Mouse (Mus musculus) urinary bladder, postnatal 14 days (tissue): ENCODE results near the gene Ston1.

ENCODE experiments used
- DNase-seq: peaks from one replicate; pipeline ENCODE4 v3.0.0; 2021; ENCODE audit warnings: low spot score

Gene Ston1

GRCm38 (mm10) chr17:88587371-88587770 lies 10.1 kb upstream of the Ston1 start:
- DNase-seq = no peak

GRCm38 (mm10) chr17:88588228-88588627 lies 9.3 kb upstream of the Ston1 start:
- no peak for DNase-seq

DNA sequence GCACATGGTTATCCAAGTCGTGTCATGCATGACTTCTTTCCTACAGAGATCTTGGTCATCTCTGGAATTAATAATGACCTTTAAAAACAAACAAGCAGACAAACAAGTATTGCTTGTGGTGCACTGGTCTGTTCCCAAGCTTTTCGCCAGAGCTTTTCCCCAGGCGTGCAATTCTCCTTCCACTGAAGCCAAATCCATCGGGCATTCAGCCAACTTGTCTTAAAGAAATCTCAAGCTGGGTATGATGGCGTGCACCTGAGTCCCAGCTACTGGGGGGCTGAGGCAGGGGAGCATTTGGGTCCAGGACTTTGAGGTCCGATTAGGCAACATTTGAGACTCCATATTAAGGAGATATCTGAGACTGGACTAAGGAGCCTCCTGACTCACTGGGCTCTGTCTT lies 7.2 kb upstream of the Ston1 start:
- DNase-seq = no peak

GRCm38 (mm10) chr17:88595071-88595470 lies 2.4 kb upstream of the Ston1 start:
- DNase-seq = no peak

DNA sequence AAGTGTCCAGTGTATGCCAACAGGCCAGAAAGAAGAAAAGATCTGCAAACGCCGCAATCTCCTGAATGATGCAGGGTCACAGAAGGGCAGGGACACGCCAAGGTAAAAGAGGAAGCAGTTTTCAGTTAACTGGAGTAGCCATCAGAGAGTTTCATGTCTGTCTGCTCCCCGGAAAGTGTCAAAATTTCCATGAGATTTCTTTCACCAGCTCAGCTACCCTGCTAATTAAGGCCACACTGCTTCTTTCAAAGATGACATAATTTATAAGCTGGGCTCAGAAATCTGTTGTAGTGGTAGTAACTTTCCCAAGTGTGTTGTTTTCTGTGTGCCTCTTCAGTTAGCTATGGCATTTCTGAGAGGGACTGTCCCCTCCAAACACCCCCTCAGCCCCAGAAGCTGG lies 1.4 kb upstream of the Ston1 start:
- no peak for DNase-seq

DNA sequence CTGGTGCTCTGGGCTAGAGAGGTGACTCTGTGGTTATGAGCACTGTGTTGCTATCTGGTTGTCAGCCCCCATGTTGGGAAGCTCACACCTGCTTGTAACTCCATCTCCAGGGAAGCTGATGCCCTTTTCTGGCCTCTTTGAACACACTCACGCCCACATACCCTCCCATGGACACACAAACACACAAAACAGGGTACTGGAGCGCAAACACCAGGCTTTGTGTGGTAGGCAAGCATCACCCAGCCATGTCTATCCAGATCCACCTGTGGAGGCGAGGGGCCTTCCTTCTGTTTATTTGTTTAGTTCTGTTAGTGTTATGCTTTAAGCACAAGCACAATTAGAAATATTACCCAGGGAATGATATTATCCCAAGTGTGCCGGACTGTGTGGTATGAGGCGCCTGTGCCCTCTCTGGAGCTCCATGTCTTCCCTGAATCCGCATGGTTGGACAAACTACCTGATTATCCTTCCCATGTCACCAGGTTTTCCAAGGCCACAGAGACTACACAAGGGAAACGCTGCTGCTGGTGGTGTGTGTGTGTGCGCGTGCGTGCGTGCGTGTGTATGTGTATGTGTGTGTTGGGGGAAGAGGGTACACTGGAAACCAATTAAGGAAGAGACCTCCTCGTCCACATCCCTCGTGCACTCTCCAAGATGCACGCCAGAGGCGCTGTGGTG lies 801 bp upstream of the Ston1 start:
- no peak for DNase-seq

- DNase-seq = no peak
Measured at GRCm38 (mm10) chr17:88598056-88598420, 554 bp downstream of the Ston1 start.

- DNase-seq = no peak
Measured at GRCm38 (mm10) chr17:88598570-88599368, 1.3 kb downstream of the Ston1 start.

- no peak for DNase-seq
Measured at GRCm38 (mm10) chr17:88600492-88601026, 3.1 kb downstream of the Ston1 start.

DNA sequence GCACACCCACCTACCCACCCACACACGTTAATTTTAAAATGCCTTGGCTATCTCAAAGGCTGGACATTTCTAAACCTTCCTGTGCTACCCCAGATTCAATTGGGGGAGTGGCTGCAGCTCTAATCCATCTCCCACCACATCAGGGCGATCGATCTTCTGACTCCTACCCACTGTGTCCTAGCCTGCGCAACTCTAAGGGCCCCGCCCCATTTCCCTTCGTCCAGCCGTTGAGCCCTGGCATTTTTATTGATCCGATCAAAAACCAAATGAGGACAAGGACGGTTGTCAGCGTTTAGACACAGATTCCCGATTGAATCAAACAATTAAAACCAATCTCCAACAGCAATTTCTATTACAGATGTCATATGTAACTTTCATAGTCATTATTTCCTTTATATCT lies 6.5 kb downstream of the Ston1 start:
- DNase-seq = no peak

GRCm38 (mm10) chr17:88606056-88606455 lies 8.6 kb downstream of the Ston1 start:
- DNase-seq = no peak

DNA sequence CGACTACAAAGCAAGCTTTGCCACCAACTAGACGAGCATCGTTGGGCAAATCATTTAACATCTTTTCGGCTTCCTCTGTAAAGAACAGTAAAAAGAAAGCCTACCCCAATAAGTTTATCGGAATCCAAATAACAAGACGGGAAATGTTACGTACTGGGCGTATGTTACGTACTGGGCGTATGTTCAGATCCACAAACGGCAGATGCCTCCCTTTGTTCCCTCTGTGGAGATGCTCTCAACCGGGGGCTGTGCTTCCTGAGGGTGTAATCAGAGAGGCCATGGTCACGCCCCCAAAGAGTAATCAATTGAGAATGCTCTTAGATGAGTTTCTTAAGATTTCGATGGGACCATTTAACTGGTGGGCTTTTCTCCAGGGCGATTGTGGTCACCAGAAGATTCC lies 11.9 kb downstream of the Ston1 start:
- no peak for DNase-seq

DNA sequence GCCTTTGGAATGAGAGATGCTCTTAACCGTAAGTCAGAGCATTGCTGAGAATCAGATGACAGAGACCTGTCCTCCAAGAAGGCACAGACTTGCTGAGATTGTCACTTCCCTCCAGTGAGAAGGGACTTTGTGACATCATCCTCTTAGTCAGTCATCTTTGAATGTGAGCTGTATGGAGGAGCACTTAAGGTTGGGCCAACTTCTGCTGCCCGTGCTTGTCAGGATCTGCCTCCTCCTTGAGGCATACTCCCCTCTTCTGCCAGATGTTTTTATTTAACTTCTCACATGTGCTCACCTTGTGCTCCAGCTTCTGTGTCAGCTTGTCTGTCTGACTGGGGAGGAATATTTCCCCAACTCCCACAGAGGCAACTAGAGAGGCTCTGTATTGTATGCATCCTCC lies 13.6 kb downstream of the Ston1 start:
- DNase-seq = no peak

DNA sequence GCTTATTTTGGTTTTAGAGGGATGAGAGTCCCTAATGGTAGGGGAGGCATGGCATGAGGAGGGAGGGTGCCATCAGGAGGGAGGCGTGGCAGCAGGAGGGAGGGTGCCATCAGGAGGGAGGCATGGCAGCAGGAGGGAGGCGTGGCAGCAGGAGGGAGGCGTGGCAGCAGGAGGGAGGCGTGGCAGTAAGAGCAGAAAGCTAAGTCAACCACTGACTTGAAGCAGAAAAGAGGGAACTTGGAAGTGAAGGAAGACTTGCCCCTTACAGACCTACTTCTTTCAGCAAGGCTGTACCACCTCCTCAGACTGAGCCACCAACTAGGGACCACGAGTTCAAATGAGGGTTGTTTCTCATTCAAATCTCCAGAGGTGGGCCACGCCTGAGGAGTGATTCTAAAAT lies 15.7 kb downstream of the Ston1 start:
- no peak for DNase-seq

DNA sequence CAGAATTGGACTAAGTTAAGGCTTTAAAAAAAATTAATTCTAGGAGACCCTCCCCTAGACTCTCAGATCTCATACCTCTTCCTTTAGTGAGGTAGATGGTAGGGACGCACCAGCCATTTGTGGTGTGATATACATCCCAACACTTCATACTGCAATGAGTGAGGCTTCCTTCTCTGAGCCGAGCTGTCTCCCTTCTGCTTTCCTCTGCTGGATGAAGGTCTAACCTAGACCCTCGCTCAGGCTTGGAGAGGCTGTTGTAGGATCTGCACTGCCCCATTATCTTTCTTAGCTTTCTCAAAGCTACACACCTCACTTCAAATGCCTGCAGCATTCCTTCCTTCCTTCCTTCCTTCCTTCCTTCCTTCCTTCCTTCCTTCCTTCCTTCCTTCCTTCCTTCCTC lies 16.2 kb downstream of the Ston1 start:
- DNase-seq = no peak

DNA sequence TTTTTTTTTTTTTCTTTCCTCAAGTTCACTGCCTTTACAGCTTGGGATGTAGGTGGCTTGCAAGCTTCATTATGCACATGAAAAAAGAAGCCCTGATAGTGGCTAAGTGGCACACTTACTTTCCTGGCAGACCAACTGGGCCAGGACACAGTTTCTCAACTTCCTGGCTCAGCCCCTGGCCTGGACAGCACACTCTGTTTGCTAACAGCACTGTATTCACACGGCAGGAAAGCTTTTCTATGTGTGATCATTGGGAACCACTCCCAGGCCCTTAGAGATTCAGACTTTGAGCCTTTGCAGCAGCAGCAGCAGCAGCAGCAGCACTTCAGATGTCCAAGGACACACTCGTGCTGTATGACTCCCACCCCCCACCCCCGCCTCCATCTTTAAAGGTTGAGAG lies 16.8 kb downstream of the Ston1 start:
- DNase-seq = no peak

DNA sequence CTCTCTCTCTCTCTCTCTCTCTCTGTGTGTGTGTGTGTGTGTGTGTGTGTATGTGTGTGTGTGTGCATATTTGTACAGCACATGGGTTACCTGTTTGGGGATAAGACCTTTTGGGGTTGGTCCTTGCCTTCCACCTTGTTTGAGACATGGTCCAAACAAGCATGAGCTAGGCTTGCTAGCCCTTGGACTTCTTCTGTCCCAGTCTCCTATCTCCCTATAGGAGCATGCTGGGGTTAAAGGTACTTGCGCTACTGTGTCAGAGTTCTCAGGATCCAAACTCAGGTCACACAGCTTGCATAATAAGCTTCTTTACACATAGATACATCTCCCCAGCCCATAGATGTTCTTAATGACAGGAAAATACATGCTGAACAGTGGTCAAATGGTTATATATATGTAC lies 17.2 kb downstream of the Ston1 start:
- no peak for DNase-seq

- DNase-seq = no peak
Measured at GRCm38 (mm10) chr17:88615492-88616155, 18.1 kb downstream of the Ston1 start.

- no peak for DNase-seq
Measured at GRCm38 (mm10) chr17:88620935-88621334, 23.5 kb downstream of the Ston1 start.

- DNase-seq = no peak
Measured at GRCm38 (mm10) chr17:88621374-88621773, 23.9 kb downstream of the Ston1 start.

DNA sequence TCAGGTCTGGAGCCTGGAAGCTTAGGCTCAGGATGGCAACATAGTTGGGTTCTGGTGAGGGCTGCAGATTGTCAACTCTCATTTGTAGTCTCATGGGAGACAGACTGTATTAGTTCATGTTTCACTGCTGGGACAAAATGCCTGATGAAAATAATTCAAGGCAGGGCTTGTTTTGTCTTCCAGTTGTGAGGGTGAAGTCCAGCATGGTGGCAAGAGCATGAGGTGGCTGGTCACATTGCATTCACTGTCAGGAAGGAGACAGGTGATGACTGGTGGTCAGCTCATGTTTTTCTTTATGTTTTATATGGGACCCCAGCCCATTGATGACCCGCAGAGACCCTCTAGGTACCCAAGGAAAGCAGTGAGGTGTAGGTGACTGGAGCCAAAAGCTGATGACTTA lies 25.2 kb downstream of the Ston1 start:
- DNase-seq = no peak

- DNase-seq = no peak
Measured at GRCm38 (mm10) chr17:88624386-88624785, 26.9 kb downstream of the Ston1 start.

DNA sequence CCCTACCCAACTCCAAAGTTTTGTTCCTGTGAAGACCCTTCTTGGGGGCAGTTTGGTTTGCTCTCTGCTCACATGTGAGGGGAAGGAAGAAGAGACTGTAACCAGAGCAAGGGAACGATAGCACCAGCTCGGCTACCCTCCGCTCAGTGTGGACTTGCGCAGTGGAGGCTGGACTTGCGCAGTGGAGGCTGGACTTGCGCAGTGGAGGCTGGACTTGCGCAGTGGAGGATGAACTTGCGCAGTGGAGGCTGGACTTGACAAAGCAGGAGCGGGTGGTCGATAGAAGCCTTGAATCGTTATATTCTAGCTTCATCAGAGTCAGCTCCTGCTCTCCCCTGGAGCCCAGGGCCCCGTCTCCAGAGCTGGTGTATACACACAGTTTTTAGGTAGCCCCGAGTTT lies 27.9 kb downstream of the Ston1 start:
- no peak for DNase-seq
